Mouse (Mus musculus) layer of hippocampus, postnatal 14 days (tissue): ENCODE data around the gene Chaf1b. TPM values are rescaled to one million over a fixed set of nuclear protein-coding genes. Genes with fewer than 3 reads are reported as not detected.

Experiments used
- DNase-seq, 2 experiments: peaks; one replicate each; pipeline ENCODE4 v3.0.0; 2021 to 2022; ENCODE audit warnings: low spot score in 2 of 2, mixed read lengths in 1 of 2
- total RNA-seq, 2 experiments: library from RNA; stranded (reverse); gene quantifications; 2 replicates each; pipeline ENCODE4 v1.2.3; 2021

Gene Chaf1b
- total RNA-seq, 2 experiments from 2014 or later: 1.3 to 2.0 TPM

GRCm38 (mm10) chr16:93912158-93912557, 28.5 kb downstream of the Chaf1b start:
- no peak for DNase-seq

DNA sequence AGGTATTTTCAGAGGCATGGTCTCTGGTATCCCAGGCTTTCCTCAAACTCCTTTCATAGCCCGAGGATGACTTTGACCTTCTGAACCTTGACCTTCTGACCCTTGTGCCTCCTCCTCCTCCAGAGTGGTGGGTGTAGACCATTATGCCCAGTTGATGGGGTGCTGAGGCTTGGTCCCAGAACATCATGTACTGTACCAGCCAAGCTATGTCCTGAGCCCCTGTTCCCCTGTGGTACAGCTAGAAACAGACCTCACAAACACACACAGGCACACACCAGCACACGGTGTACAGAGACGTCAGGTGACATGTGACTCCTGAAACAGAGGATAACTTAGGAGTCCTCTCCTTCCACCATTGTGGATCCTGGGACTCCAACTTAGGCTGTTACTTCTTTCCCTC, 29.1 kb downstream of the Chaf1b start:
- no peak for DNase-seq

DNA sequence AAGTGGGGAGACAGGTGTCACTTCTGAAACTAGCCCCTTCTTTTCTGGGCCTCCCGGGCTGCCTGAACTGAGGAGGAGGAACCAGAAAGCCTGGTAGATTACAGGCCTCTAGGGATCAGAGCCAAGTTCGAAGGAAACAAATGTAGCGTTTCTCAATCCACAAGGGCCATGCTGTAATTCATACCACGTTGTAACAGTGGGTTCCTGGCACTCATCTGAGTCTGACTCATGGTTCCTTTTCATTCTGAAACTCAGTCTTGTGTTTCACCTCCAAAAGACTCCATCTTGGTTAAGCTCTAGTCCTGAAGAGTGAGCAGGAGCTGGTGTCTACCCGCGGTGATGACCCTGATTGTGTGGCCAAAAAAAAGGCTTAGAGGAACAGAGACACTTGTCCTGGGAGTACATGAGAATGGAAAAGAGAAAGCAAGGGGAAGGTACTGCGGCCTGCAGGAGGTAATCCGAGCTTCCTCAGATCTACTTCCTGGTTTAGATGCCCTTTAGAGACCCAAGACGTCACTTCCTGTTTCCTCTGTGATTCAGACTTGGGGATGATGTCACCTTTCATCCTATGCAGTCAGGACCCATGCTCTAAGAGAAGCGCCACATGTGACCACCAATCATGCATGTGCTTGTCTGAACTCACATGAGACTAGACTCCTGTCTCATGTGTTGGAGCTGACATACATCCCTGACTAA, 30.3 kb downstream of the Chaf1b start:
- no peak for DNase-seq

GRCm38 (mm10) chr16:93915338-93915849, 31.7 kb downstream of the Chaf1b start:
- no peak for DNase-seq

DNA sequence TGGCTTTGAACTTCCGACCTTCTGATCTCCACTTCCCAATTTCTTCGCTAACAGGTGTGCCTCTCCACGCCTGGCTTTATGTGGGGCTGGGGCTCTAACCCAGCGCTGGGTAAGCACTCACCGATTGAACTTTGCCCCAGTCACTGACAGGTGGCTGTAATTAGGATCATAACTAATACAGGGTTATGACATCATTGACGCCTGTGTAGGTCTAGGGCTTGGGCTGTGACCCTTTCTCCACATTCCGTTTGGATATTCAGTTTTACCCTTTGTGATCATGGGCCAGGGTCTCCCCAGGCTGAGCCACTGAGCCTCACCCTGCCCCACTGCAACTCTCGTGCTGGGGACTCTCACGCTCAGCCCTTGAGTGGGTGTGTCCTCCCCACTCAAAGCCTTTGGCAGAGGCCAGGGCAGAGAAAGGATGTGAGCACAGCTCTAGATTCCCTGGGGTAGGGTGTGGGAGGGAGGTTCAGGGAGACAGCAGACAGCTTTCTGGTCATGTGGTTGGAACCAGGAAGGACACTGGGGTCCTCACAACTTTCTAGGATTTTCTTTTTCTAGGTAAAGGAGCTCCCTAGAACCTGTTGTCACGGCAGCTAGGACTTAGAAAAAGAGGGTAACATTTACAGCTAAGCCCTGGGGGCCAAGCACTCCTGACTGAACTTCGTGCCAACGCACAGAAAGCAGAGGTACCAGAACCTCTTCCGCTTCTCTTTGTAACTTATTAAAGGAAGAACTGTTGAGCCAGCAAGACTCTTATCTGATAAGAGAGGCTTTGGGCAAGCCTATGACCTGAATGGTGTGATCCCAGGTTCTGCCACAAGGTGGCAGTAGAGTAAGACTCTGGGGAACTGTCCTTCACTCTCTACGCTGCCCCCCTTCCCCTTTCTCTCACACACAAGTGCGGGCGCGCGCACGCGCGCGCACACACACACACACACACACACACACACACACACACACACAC, 34.3 kb downstream of the Chaf1b start:
- peak; percentile 83 to 84 for DNase-seq

DNA sequence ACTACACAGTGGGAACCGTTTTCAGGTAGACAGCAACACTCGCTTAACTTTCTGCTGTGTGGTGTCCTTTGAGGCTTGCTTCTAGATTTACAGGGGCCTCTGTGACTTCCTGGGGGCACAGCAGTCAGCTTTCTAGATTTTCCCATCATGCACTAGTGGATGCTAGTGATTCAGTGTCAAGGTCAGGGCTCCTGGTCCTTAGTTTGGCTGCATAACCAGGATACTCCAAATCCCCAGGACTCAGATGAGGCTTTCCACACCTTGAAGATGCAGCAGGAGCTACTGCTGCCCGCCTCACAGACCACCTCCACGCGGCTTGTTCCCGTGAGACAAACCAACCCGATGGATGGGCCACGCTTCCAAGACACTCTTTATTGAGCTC, 35.0 kb downstream of the Chaf1b start:
- no peak for DNase-seq

DNA sequence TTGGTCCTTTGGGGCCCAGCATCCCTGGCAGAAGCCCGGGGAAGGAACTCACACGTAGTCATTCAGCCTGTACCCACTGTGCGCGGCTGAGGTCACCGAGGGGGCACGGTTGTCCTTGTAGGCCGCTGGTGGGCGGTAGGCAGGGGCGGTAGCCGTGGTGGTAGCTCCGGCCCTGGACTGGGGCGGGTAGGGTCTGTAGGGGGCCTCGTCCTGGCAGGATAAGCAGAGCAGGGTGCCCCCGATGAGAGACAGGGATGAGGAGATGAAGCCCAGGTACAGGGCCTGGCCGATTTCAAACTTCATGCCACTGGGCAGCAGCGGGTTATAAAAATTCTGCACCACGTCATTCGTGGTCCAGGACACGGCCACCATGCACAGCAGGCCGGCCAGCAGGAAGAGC, 35.5 kb downstream of the Chaf1b start:
- no peak for DNase-seq

- no peak for DNase-seq
These were observed 37.0 kb downstream of the Chaf1b start for GRCm38 (mm10) chr16:93920673-93921072.

DNA sequence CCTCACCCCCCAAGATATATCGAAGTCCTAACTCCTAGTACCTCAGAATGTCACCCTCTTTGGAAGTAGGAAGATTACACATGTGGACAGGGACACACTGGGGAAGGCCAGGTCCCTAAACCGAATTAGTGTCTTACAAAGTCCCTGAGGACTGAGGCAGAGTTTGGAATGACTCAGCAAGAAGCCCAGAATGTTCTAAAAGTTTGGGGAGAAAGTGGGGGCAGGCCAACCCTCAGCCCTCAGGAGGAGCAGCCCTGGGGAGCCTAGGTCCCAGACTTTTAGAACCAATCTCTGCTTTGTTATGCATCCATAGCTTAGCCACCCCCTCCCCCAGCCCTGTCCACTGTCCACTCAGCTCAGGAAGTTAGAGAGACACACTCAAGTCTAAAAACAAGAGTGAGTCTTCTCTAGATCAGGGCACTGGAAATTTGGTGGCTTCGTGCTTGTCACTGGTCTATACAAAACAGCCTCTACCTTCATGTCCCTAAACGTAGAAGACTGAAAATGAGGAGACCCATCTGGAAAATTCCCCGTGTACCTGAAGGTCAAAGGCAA, 39.2 kb downstream of the Chaf1b start:
- DNase-seq: no peak

GRCm38 (mm10) chr16:93923788-93924187, 40.1 kb downstream of the Chaf1b start:
- DNase-seq: no peak

- DNase-seq: no peak
These were observed 42.1 kb downstream of the Chaf1b start for GRCm38 (mm10) chr16:93925684-93926247.

DNA sequence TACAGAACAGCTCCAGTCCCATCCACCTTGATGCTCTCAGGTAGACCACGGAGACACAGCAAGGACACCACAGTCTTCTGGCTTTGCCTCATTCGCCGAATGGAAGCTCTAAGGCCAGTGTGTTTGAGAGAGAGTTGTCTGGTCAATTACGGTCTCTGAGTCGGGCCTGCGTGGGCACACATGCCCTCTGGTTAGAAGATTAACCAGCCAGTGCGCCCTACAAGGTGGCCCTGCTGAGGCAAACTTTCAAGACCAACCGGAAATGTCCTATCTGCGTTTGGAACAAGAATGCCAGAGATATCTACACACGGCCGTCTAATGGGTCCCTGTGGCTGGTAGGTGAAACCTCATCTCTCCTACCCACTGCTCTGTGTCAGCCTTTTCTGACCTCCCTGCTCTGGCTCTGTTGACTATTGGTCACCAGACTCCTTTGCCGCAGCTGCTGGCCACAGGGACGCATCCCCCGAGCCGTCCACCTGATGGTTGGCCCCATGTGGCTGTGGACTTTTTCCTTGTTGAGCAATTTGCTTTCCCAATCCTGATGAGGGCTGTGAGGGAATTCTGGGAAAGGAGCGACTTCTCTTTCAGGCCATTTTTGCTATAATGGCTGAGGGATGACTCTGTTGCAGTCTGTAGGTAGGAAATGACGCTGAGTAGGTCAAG, 45.8 kb downstream of the Chaf1b start:
- DNase-seq: no peak

- DNase-seq: peak in 1 of 2 experiments; percentile 29
These were observed 48.8 kb downstream of the Chaf1b start for GRCm38 (mm10) chr16:93932185-93933168.

DNA sequence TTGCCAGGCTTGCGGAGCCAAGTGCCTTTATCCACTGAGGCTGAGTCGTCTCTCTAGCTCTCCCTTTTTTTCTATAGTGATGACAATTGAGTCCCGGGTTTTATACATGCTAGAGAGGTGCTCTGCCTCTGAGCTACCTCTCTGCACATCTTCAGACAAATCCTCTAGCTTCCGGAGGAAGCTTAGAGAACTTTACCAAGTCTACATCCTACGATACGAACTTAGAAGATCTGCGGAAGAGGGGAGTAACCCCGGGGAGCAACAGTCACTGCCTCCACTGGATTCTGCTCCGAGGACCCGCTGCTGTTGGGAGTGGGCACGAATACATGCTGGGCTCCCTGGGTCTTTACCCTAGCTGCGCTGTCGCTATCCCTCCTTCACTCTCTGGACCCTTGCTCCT, 50.9 kb downstream of the Chaf1b start:
- DNase-seq: no peak

- DNase-seq: no peak
These were observed 51.3 kb downstream of the Chaf1b start for GRCm38 (mm10) chr16:93935009-93935408.

GRCm38 (mm10) chr16:93938400-93938846, 54.7 kb downstream of the Chaf1b start:
- DNase-seq: peak; percentile 76 to 81

- DNase-seq: no peak
These were observed 56.3 kb downstream of the Chaf1b start for GRCm38 (mm10) chr16:93939961-93940360.

- no peak for DNase-seq
These were observed 58.3 kb downstream of the Chaf1b start for GRCm38 (mm10) chr16:93941781-93942567.
